Mouse (Mus musculus) adrenal gland, postnatal 25 days (tissue): ENCODE measurements around the gene Proser3. TPM values are rescaled to one million over a fixed set of nuclear protein-coding genes. Genes with fewer than 3 reads are reported as not detected.
"Not testable (repeated sequence)": the region's sequence is repeated elsewhere in the genome, so short reads cannot be mapped to it uniquely, and the experiment has no call there.

Experiments used
- DNase-seq: peaks from one replicate; pipeline ENCODE4 v3.0.0; 2021; ENCODE audit warnings: mixed read lengths
- total RNA-seq: library from RNA; stranded (reverse); gene quantifications from 2 replicates; pipeline ENCODE4 v1.2.3, GENCODE M21; 2021

Gene Proser3
- total RNA-seq, 1 experiment from 2014 or later: 14.8 TPM

DNA sequence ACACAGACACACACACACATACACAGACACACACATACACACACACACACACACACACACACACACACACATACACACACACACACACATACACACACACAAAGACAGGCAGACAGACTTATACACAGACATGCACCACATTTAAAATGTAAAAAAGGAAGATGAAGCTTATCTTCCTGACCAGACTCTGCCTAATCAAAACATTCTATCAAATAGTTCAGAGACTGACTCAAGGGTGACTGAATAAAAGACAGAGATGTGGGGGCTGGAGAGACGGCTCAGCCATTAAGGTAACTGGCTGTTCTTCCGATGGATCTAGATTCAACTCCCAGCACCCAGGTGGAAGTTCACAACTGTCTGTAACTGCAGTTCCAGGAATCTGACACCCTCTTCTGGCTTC lies 7.8 kb downstream of the Proser3 start:
- no peak for DNase-seq

DNA sequence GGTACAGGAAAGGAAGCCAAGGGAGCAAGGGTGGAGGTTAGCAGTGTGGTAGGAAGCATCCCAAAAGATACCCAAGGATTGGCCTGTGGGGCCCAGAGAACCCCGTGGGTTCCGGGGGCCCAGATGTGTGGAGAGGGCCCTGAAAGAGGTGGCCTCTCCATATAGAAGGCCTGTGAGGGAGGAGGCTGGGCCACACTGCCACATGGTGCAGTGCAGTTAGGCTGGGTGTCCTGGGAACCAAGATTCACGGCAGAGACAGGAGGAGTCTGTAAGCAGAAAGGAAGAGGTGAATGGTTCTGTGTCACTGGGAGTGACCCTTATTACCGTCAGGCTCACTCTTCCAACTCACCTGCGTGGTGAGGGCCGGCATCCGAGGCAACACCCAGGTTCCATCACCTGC lies 11.5 kb downstream of the Proser3 start:
- no peak for DNase-seq

DNA sequence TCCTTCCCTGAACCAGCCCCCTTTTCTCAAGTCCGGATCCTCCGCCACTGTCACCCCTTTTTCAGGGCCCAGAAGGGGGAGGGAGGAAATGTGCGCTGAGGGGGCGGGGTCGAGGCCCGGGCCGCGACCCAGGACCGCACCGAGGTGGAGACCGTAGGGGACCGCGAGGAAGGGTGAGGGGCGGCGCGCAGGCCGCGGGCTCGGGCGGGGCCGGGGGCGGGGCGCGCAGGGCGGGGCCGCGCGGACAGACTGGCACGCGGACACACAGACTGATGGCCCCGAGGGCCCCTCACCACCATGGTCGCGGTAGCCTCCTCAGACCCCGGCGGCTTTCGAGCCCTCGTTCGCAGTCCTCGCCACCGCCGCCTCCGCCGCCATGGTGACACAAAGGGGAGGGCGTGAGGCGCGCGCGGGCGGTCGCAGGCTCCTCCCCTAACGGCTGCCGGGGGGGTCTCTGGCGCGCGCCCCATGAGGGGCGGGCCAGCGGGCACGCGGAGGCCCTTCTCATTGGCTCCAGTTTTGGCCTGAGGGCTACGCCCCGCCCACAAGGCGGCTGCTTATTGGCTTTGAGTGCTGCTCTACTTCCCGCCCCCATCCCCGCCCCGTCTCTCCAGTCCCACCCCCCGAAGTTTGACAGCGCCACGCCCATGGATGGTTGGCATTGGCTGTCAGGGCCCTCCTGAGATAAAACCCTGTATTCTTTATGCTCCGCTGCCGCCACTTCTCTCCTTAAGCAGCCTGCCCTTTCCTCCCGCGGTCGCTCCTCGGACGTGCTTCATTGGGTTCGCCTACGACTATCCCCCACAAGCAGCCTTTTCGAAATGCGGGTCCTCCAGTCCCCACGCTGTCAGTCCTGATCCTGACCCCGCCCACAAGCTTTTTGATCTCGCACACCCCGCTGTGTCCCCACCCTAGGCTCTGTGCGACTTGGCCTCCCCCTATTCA lies 17.2 kb downstream of the Proser3 start, which contains the start of gene Arhgap33:
Gene Arhgap33 (minus strand): TSS at position 428 of the 945 bp plus-strand sequence.
- peak; percentile 96 for DNase-seq

DNA sequence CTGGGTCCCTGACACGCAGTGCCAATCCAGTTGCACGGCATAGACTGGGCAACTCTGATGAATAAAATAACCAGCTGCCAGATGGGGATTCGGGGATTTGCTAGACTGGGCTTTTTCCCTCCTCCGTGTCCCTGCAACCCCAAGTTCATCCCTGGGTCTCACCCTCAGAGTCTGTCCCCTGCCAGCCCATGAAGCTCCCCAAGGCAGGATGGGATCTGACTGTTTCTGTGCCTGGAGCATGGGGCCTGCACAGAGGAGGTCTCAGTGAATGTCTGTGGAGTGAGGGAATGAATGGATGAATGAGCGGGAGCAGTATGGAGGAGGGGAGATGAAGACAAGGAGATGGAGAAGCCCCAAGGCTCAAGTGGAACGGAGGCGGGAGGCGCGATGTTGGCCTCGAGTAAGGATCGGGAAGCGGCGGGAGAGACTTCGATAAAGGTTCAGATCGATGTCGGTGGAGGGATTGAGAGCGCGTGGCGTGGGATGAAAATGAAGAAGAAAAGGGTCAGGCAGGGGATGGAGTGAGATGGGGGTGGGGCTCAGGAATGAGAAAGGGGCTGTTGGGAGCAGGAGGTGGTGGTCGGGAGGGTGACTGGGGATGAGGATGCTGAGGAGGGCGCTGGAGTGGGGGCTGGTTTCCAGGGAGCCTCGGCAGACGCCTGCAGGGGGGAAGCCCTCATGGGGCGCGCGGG lies 18.0 kb downstream of the Proser3 start:
- no peak for DNase-seq

DNA sequence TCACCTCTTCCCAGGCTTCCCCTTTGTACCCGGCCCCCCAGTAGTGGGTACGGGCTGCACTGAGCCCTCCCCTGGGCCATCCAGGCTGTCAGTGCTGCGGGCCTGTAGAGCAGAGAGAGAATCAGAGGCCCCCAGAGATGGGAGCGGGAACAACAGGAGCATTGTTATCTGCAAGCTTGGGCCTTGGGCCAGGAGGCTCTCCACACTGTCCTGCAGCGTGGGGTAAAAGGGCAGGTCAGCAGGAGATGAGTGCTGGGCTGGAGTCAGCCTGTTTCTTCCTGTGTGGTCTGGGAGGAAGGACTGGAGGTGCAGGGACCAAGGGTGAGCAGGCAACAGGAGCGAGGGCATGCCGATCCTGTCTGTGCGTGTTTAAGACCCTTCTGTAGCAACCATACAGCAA lies 19.2 kb downstream of the Proser3 start:
- no peak for DNase-seq

- no peak for DNase-seq
These were observed 20.7 kb downstream of the Proser3 start for GRCm38 (mm10) chr7:30531291-30531815.

DNA sequence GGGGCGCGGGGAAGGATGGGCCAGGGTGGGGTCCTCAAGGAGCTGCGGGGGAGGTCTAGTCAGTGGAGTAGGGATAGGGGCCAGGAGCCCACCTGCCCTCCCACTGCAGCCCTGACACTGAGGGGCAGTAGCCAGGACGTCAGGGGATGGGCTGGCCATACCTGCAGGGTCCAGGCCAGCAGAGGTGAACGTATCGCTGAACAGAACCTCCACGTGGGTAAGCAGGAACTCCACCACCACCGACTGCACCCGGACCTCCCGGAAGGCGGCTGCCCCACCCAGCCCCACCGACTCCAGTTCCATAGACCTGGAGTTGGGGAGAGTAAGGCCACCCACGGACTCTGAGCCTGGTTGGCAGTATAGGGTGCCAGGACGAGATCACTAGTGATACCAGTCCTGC lies 25.1 kb downstream of the Proser3 start:
- DNase-seq: no peak

- no peak for DNase-seq
These were observed 25.7 kb downstream of the Proser3 start for GRCm38 (mm10) chr7:30526399-30526798.

- DNase-seq: no peak
These were observed 26.1 kb downstream of the Proser3 start for GRCm38 (mm10) chr7:30525954-30526353.

- DNase-seq: no peak
These were observed 27.6 kb downstream of the Proser3 start for GRCm38 (mm10) chr7:30524487-30524886.

- no peak for DNase-seq
These were observed 29.2 kb downstream of the Proser3 start for GRCm38 (mm10) chr7:30522871-30523270.

GRCm38 (mm10) chr7:30520856-30521255 lies 31.2 kb downstream of the Proser3 start:
- DNase-seq: no peak

- no peak for DNase-seq
These were observed 31.7 kb downstream of the Proser3 start for GRCm38 (mm10) chr7:30520396-30520795.

DNA sequence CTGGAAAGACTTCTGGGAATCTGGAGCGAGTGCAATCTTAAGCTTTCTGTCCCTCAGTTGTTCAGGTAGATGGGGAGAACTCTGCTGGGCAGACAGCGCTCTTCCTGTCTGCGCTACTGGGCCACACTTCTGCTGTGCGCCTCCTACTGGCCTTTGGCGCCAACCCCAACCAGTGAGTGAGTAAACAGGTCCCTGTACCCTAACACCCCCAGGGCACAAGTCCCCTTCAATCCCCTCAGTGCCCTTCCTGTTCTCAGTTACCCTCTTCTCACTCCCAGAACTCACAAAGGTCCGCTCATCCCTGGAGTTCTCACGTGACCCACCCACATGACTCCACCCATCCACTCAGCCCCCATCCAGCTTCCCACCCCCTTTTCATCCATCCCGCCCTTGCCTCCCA lies 33.8 kb downstream of the Proser3 start:
- DNase-seq: no peak

- DNase-seq: no peak
These were observed 36.9 kb downstream of the Proser3 start for GRCm38 (mm10) chr7:30515003-30515760.

GRCm38 (mm10) chr7:30508061-30508460 lies 44.0 kb downstream of the Proser3 start:
- DNase-seq: no peak

DNA sequence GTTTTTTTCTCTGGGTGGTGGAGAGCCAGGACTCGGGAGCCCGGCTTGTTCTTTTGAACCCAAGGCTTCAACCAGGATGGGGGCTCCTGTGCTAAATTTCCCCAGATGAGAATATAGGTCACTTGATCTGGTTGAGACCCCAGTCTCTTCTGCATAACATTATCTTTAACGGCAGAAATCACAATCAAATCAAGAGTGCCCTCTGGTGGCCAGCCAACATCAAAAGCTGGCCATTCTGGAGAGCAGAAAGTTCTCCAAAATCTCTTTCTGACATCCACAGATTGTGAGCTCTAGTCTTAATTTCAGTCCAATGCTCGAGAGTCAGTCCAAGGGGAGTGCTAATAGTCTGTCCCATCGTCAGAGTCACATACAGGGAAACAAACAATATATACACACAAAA lies 50.9 kb downstream of the Proser3 start:
- DNase-seq: not testable (repeated sequence)

DNA sequence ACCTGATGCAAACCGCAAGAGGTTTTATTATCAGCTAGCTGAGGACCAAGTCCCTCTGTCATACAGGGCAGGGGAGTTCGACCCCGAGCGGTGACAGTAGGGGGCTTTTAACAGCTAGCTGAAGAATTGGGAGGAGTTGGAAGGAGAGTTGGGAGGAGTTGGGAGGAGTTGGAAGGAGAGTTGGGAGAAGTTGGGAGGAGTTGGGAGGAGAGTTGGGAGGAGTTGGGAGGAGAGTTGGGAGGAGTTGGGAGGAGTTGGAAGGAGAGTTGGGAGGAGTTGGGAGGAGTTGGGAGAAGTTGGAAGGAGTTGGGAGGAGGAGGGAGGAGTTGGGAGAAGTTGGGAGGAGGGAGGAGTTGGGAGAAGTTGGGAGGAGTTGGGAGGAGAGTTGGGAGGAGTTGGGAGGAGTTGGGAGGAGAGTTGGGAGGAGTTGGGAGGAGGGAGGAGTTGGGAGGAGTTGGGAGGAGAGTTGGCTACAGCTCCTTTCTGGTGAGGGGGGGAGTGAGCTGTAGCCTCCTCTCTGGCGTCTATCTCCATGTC lies 56.5 kb downstream of the Proser3 start:
- DNase-seq: not testable (repeated sequence)

DNA sequence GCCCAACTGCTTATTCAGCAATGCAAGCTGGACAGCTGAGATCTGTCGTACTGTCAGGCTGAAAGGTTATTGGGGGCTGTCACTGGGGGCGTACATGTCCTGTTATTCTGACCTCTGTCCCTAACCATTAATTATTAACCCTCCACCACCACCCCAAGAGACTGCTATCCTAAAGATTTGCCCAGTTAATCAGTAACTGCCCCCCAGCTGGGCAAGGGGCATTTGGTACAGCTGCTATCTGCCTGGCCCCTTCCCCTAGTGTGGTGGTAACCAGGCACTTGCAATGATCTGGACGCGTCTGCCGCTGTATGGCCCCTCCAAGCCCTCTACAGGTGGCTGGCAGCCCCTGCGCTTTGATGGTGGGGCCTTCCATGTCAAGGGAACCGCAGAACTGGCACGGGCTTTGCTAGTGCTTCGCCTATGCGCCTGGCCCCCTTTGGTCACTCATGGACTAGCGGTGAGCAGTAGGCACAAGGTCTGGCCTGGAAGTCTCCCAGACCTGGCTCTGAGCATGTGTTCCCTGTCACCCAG lies 58.6 kb downstream of the Proser3 start, which contains the start of gene Prodh2:
Gene Prodh2 (plus strand): TSS at position 222 of the 531 bp plus-strand sequence.
- no peak for DNase-seq

- peak; percentile 80 for DNase-seq
These were observed 59.3 kb downstream of the Proser3 start for GRCm38 (mm10) chr7:30492765-30493164.

GRCm38 (mm10) chr7:30490957-30491307 lies 61.2 kb downstream of the Proser3 start:
- no peak for DNase-seq
